Mouse (Mus musculus) kidney, embryonic 14.5 days (tissue): ENCODE results near the gene Gm10142. TPM values are rescaled to one million over a fixed set of nuclear protein-coding genes. Genes with fewer than 3 reads are reported as not detected.
"Not testable (repeated sequence)": the region's sequence is repeated elsewhere in the genome, so short reads cannot be mapped to it uniquely, and the experiment has no call there.

Experiments used
- ATAC-seq: fragments of 200-750 bp; cut with Nextera tagmentation; 2 replicates; pipeline ENCODE4 v1.8.0; 2017; ENCODE audit warnings: moderate number of reproducible peaks, mild to moderate bottlenecking, moderate TSS enrichment, moderate library complexity; ENCODE audit not compliant: low FRiP score, low TSS enrichment
- H3K27ac ChIP-seq: fragments of 300-500 bp; sonication (generic); 2 replicates; pipeline ENCODE4 v1.5.1; 2014; ENCODE audit warnings: low read depth, mild to moderate bottlenecking, low read length, moderate library complexity, mixed read lengths
- H3K27me3 ChIP-seq: fragments of 300-500 bp; sonication (generic); 2 replicates; pipeline ENCODE4 v1.6.1; 2014; ENCODE audit warnings: mild to moderate bottlenecking, low read length; ENCODE audit not compliant: control insufficient read depth, insufficient read depth
- H3K36me3 ChIP-seq: fragments of 300-500 bp; sonication (generic); 2 replicates; pipeline ENCODE4 v1.6.1; 2014; ENCODE audit warnings: low read length, mixed read lengths; ENCODE audit not compliant: control insufficient read depth, insufficient read depth
- H3K4me1 ChIP-seq: fragments of 300-500 bp; sonication (generic); 2 replicates; pipeline ENCODE4 v1.6.1; 2014; ENCODE audit warnings: low read length, mixed read lengths; ENCODE audit not compliant: control insufficient read depth, insufficient read depth
- H3K4me2 ChIP-seq: fragments of 300-500 bp; sonication (generic); replicated peaks from 2 replicates; pipeline ENCODE4 v1.6.1; 2014; ENCODE audit warnings: low read depth, mild to moderate bottlenecking, low read length
- H3K4me3 ChIP-seq: fragments of 300-500 bp; sonication (generic); 2 replicates; pipeline ENCODE4 v1.5.1; 2014; ENCODE audit warnings: mild to moderate bottlenecking, low read length
- H3K9ac ChIP-seq: fragments of 300-500 bp; sonication (generic); 2 replicates; pipeline ENCODE4 v1.6.1; 2014; ENCODE audit warnings: low read depth, mild to moderate bottlenecking, low read length, moderate library complexity
- H3K9me3 ChIP-seq: fragments of 300-500 bp; sonication (generic); 2 replicates; pipeline ENCODE4 v1.6.1; 2016; ENCODE audit warnings: low read length; ENCODE audit not compliant: control insufficient read depth
- WGBS: fragments of 180-500 bp; shearing (Covaris S2); extraction: QIAGEN DNeasy Blood & Tissue Kit; methylation state at CpG from one replicate; pipeline ENCODE4 v1.1.7; 2014; 5-methylcytosine and 5-hydroxymethylcytosine counted together
- polyA plus RNA-seq: library from polyadenylated mRNA; unstranded; fragments of >200 nt; fragmentation: Nextera tagmentation; extraction: Ambion mirVana; gene quantifications from 2 replicates; pipeline ENCODE4 v1.2.1, GENCODE M21; 2014

Gm10142 gene
- polyA plus RNA-seq, 1 experiment from 2014 or later: not detected

DNA sequence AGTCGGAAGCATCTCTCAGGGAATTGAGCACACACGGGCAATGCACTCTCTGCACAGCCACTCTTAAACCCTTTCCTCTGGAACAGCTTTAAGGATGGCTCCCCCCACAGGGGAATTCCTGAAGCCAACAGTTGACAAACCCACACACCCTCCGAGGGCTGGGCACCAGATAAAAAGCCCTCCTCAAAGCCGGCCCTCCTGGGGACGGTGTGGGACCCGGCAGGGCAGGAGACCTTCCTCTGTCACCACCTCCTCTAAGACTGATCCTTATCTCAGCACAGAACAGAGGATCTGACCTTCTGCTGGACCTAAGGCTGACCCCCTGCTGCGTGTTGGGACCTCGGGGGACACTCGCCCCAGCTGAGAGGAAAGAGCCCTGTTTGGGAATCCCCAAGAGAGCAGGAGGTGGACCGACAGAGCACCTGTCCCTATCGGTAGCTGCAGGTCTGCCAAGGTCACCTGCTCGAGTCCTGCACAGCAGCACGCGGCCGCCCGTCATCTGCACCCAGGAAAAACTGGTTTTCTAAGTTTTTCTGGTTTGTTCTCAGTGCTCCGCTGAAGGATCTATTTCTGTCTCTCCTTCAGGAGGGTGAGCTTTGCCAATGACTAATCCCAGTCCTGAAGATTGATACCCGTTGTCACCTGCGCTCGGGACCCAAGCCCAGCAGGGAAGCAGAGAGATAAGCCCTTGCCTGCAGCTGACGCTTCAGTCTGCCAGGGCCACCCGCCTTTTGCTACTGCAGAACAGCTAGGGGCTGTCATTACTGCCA lies 29.5 kb upstream of the Gm10142 start, which contains the start of gene Tspear:
Gene Tspear (plus strand): TSS at position 675 of the 770 bp plus-strand sequence.
- no peak for ATAC-seq
- H3K4me2 ChIP-seq: no peak within 1 kb of the TSS
- H3K9me3 ChIP-seq: no peaks in the 10 kb centered on the region
- whole genome bisulfite sequencing: 6% methylated on average over 22 of the region's 22 CpGs
- no peaks in the 10 kb centered on the region for H3K36me3 ChIP-seq
- H3K27me3 ChIP-seq: peaks cover 38% of the 10 kb centered on the region
- H3K4me1 ChIP-seq: no peaks in the 10 kb centered on the region
- H3K9ac ChIP-seq: no peak within 1 kb of the TSS
- no peak within 1 kb of the TSS for H3K4me3 ChIP-seq
- H3K27ac ChIP-seq: no peak within 1 kb of the TSS

DNA sequence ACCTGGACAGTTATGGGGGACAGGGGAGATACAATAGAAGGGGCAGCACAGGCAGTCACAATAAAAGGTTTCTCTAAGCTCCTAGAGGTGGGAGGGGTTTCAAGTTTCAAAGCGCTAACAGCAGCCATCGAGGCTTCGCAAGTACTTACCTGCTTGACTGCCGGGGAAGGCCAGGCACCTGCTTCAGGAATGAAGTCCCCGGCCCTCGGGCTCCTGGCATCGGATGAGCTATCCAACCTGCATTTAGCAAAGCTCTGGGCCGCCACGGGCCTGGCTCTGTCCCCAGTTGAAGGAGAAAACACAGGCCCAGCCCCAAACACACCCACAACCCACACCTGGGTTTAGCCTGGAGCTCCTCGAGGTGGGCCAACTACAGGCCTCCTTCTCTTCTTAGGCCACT lies 28.6 kb upstream of the Gm10142 start:
- Histone ChIP-seq H3K27me3 (peaks cover 38% of the 10 kb centered on the region), H3K4me2 (no peak overlapping the region), H3K9ac (no peak overlapping the region), H3K36me3 (no peaks in the 10 kb centered on the region), H3K27ac (no peak overlapping the region), H3K4me1 (no peaks in the 10 kb centered on the region), H3K4me3 (no peak overlapping the region), H3K9me3 (no peaks in the 10 kb centered on the region)
- ATAC-seq: no peak; the same call in 1 of the 2 replicates
- 11% methylated on average over 10 of the region's 10 CpGs for WGBS

DNA sequence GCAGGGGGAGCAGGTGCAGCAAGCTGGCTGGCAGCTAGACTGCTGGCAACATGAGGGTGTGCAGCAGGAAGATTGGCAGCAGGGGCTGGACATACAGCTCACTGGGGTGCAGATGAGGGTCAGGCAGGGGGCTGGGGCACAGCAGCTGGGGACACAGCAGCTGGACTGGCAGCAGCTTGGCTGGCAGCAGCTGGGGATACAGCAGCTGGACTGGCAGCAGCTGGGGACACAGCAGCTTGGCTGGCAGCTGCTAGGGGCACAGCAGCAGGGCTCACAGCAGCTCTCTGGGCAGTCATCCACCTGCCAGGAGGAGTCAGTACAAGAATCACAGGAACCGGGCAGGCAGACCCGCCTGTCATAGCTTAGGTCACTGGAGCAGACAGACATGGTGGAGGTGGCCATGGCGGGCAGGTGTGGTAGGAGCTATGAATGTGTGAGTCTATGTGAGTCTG lies 25.2 kb upstream of the Gm10142 start, which contains the start of gene Gm19402:
Gene Gm19402 (minus strand): TSS at position 402 of the 452 bp plus-strand sequence.
- H3K4me2 ChIP-seq, H3K9me3 ChIP-seq, H3K4me1 ChIP-seq, ATAC-seq, H3K9ac ChIP-seq, H3K4me3 ChIP-seq, H3K36me3 ChIP-seq, H3K27ac ChIP-seq: not testable (repeated sequence)
- H3K27me3 ChIP-seq: peaks cover 21% of the 10 kb centered on the region
- 81% methylated on average over 3 of the region's 3 CpGs for WGBS

DNA sequence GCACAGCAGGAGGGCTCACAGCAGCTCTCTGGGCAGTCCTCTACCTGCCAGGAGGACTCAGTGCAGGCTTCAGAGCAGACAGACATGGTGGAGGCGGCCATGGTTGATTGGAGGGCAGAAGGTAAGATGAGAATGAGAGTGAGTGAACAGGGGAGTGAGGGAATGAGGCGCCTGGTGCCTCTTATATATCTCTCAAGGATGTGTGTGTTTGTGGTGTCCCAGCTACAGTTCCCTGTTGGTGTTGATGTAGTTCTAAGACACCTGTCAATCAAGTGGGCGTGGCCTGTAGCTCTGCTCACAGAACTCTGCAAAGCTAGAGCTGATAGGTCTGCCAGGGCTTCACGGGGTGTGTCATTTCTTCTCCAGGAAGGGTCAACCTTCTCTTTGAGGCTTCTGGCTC lies 18.5 kb upstream of the Gm10142 start, which contains the start of gene Gm9508:
Gene Gm9508 (minus strand): TSS at position 101 of the 400 bp plus-strand sequence.
- H3K9ac ChIP-seq: no peak within 1 kb of the TSS
- no peak within 1 kb of the TSS for H3K4me2 ChIP-seq
- no peak for ATAC-seq
- H3K27me3 ChIP-seq: no peaks in the 10 kb centered on the region
- WGBS: 30% methylated on average over 4 of the region's 4 CpGs
- H3K4me3 ChIP-seq: no peak within 1 kb of the TSS
- no peaks in the 10 kb centered on the region for H3K36me3 ChIP-seq
- no peaks in the 10 kb centered on the region for H3K4me1 ChIP-seq
- no peak within 1 kb of the TSS for H3K27ac ChIP-seq
- no peaks in the 10 kb centered on the region for H3K9me3 ChIP-seq

DNA sequence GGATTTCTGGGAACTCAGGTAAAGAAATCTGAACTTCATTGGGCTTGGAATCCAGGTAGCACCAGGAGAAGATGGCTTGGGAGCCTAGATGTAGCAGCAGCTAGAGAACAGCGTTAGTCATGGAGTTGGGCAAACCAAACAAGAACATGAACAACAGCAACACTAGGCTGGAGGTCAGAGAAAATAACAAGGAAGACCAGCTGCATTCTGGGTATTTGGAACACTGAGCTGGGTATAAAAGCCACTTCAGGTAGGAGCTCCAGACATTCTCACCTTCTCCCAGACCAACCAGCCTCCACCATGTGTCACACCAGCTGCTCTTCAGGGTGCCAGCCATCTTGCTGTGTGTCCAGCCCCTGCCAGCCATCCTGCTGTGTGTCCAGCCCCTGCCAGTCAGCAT lies 9.3 kb upstream of the Gm10142 start, which contains the start of gene Gm10272:
Gene Gm10272 (plus strand): TSS at position 301 of the 400 bp plus-strand sequence.
- Histone ChIP-seq H3K36me3 (no peaks in the 10 kb centered on the region), H3K4me1 (no peaks in the 10 kb centered on the region), H3K9ac (no peak within 1 kb of the TSS), H3K4me2 (no peak within 1 kb of the TSS), H3K4me3 (no peak within 1 kb of the TSS), H3K27me3 (no peaks in the 10 kb centered on the region), H3K9me3 (peaks cover 6% of the 10 kb centered on the region; the same call in 1 of the 2 replicates), H3K27ac (no peak within 1 kb of the TSS)
- ATAC-seq: no peak
- 86% methylated on average over 1 of the region's 1 CpGs for WGBS

DNA sequence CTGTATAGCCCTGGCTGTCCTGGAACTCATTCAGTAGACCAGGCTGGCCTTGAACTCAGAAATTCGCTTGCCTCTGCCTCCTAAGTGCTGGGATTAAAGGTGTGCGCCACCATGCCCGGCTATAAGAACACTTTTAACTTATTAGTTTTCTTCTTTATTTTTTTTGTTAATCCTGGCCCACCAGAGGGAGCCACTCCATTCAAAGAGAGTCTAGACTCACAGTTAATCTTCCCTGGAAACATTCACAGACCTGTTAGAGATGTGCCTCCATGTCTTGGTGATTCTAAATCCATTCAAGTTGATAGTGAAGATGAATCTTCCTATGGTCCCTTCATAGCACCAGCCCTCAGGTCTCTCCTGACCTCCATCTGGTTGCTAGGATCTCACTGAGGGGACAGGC lies 5.8 kb upstream of the Gm10142 start:
- 76% methylated on average over 3 of the region's 3 CpGs for WGBS
- Histone ChIP-seq H3K4me1 (no peaks in the 10 kb centered on the region), H3K4me3 (no peak overlapping the region), H3K9ac (no peak overlapping the region), H3K9me3 (peaks cover 4% of the 10 kb centered on the region; the same call in 1 of the 2 replicates), H3K4me2 (no peak overlapping the region), H3K36me3 (no peaks in the 10 kb centered on the region), H3K27me3 (no peaks in the 10 kb centered on the region), H3K27ac (no peak overlapping the region)
- no peak for ATAC-seq

DNA sequence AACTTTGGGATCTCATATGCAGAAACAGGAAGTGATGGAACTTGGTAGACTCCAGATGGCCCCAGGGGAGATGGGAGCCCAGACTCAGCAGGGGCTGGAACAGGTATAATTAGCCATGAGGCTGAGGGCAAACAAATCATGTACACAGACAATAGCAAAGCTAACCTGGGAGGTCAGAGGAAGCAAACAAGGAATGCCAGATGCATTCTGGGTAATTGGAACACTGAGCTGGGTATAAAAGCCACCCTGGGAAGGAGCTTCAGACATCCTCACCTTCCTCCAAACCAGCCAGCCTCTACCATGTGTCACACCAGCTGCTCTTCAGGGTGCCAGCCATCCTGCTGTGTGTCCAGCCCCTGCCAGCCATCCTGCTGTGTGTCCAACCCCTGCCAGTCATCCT lies 4.5 kb upstream of the Gm10142 start, which contains the start of gene Gm10024:
Gene Gm10024 (plus strand): TSS at position 301 of the 400 bp plus-strand sequence.
- not testable (repeated sequence) for ATAC-seq, H3K9me3 ChIP-seq, H3K27ac ChIP-seq

DNA sequence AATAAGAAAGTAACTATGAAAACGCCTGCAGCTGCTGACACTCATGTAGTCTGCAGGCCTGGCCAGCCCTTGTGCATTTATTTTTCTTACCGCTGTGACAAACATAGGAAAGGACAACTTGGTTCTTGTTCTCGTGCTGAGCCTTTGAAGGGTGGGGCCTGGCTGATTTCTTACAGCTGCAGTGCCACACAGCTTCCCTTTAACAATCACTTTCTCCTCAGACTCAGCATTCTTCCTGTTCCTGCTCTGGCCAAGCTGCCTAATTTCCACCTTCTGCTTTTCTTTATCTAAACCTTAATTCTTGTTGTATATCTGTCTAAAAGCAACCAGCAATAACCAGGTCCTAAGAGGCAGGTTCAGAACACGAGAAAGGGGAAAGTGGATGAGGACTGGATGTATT lies 1.9 kb upstream of the Gm10142 start:
- Histone ChIP-seq H3K27me3 (no peaks in the 10 kb centered on the region), H3K4me3 (no peak overlapping the region), H3K9ac (no peak overlapping the region), H3K4me1 (no peaks in the 10 kb centered on the region), H3K27ac (no peak overlapping the region), H3K4me2 (no peak overlapping the region), H3K36me3 (no peaks in the 10 kb centered on the region), H3K9me3 (peaks cover 4% of the 10 kb centered on the region; the same call in 1 of the 2 replicates)
- ATAC-seq: no peak
- 62% methylated on average over 4 of the region's 4 CpGs for WGBS

More for the DNA sequence above, 4.5 kb upstream of the Gm10142 start, which contains the start of gene Gm10024:
- not testable (repeated sequence) for H3K4me1 ChIP-seq, H3K9ac ChIP-seq, H3K4me2 ChIP-seq, H3K27me3 ChIP-seq, H3K4me3 ChIP-seq, H3K36me3 ChIP-seq

DNA sequence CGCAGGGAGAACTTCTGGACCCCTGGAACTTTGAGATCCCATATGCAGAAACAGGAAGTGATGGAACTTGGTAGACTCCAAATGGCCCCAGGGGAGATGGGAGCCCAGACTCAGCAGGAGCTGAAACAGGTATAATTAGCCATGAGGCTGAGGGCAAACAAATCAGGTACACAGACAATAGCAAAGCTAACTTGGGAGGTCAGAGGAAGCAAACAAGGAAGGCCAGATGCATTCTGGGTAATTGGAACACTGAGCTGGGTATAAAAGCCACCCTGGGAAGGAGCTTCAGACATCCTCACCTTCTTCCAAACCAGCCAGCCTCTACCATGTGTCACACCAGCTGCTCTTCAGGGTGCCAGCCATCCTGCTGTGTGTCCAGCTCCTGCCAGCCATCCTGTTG lies 4.7 kb downstream of the Gm10142 start, which contains the start of gene Krtap12-1:
Gene Krtap12-1 (plus strand): TSS at position 301 of the 400 bp plus-strand sequence.
- WGBS: 87% methylated on average over 1 of the region's 1 CpGs
- not testable (repeated sequence) for H3K27me3 ChIP-seq, H3K9ac ChIP-seq, H3K4me1 ChIP-seq, H3K4me3 ChIP-seq, H3K4me2 ChIP-seq, H3K36me3 ChIP-seq, H3K27ac ChIP-seq, ATAC-seq, H3K9me3 ChIP-seq
